Mouse (Mus musculus) kidney, postnatal 25 days (tissue): ENCODE data around the gene Dhx8.

ENCODE experiments used
- DNase-seq, 2 experiments: peaks; one replicate each; pipeline ENCODE4 v3.0.0; 2021; ENCODE audit warnings: mixed read lengths in 2 of 2

Gene Dhx8

GRCm38 (mm10) chr11:101805113-101805704 lies 72.5 kb downstream of the Dhx8 start:
- no peak for DNase-seq

DNA sequence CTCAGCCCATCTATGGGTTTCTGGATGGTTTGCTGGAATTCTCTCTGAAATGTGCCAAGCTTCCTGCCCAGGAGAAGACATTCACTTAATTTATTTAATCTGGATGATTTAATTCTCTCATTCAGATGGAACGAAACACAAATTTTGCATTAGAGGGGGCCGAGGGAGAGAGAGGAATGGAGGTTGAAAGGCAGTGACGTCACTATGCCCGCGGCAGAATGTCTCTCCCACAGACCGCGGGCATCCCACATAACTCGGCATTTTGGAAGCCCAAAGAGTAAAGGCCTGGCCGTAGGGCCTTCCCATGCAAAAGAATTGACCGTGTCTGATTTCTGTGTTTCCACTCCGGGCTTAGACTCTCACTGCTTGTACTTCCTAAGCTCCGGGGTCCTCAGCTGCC lies 74.0 kb downstream of the Dhx8 start:
- DNase-seq, result no peak

DNA sequence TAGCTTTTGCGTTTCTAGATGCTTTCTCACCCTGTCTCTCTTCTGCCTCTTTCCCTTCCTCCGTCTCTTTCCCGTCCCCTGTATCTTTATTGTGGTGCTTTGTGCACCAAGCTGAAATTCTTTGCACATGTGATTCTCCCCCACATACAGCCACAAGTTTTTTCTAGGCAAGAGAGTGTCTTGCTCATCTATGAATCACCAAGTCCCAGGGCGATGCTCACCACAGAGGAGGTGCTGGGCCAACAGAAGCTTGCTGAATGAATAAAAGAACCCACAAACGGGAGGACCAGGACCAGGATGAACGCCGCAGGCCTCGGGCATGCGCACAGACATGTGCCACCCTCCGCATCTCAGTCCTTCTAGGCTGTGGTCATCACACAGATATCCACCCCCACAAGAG lies 74.5 kb downstream of the Dhx8 start:
- no peak for DNase-seq

DNA sequence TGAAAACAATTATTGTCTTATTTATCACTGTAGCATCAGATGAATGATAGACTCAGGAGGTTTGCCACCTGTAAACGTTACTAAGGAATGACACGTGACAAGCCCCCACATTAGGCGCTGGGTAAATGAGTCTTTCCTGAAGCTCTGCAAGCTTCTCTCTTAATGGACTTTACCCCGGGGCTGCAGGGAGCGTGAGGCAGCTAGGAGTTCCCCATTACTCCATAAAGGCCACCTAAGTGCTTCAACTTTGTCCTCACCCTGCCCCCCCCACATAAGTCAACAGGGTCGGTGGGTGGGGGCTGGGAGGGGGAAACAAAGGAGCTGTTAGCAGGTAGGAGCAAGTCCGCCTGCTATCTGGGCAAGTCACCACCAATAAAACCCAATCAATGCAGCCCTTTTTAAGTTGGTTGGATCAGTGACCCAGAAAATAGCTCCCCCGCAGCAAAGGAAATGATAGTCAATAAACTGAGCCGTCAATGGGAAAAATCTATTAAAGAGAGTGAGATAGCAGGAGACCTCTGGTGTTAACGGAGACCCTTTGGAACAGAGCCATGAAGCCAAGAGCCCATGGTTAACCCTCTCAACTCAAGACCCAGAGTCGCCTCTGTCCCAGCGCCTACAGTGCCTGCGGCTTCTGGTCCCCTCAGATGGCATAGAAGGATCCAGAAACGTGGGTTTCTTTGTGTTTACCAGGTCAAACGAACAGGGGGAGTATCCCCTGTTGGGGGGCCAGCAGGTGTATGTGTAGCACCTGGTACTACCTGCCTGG lies 76.5 kb downstream of the Dhx8 start:
- DNase-seq, result no peak

GRCm38 (mm10) chr11:101813259-101813658 lies 80.5 kb downstream of the Dhx8 start:
- peak; percentile 81 to 86 for DNase-seq

DNA sequence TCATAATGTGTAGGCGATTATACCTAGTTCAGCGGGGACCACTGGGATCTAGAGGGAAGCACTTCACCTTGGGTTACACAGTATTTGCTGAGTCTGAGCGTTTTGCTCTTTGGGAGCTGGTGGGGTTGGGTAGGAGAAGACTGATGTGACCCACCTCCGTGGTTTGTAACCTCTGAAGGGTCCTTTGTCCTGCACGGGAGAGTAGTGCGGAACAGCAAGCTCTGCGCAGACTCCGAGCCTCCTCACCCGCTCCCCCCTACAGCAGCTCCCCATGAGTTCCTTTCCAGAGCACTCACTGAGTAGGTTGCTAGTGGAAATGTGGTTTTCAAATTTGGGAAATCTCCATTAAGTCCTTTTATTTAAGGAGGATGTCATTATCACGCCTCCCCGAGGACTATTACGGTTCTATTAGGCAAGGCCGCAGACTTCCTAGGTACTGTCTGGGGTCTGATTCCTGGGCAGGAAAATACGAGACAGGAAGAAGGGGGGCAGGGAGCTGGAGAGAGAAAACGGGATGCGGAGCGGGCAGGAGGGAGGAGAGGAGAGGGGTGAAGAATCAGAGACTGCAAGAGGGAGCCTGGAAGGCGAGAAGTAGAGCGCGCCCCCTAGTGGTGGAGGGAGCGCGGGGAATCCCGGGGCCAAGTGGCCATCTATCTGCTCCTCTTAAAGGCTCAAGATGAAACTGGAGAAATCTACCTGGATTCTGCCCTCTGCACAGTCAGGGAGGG lies 81.8 kb downstream of the Dhx8 start:
- peak; percentile 78 to 80 for DNase-seq

DNA sequence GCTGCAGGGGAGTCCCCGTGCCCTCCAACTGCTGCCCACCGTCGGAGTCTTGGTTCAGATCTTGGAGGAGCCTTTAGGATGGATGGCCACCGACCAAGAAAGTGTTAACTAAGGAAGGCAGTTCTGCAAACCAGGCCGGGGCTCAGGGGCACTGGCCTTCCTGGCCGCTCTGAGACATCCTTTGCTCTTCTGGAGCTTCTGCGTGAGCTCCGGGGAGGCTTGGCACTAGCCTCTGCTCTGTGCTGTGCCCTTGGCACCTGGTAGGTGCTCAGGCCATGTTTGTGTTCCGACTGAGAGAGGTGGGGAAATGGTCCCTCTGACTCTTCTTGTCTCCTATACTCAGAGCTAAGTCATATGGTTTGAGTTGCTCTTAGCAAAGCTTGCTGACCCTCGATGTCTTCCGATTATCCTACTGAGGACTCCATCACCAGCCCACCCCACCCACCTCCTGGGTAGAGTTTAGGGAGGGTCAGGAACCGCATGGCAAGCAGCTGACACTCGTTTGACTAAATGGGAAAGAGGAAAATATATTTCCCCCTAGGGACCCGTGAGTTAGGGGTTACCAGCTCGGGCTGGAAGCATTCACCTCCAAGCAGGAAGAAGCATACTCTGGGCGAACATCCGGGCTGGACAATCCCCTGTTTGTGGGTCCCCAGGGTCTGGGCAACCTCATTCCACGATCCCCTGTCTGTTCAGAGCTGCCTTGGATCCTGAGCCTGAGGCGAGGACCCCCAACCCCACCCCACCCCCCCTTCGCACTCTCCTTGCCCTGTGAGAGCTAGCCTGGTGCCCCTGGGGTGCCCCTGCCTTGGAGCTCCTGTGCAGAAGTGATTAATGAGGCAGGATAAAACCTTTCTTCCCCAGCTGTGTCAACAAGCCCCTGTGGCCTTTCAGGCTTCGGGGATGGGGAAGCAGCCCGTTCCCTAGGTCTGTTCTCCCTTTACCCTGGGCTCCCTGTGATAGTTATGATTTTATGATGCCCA lies 82.7 kb downstream of the Dhx8 start:
- DNase-seq, result peak in 1 of 2 experiments; percentile 39
